Mouse (Mus musculus) thymus, adult 2 months (tissue): Measurements from ENCODE around the gene Allc.

ENCODE experiments used
- CTCF ChIP-seq: fragments of 200-500 bp; IDR thresholded peaks from 2 replicates; pipeline ENCODE4 v1.5.1; 2012; ENCODE audit warnings: mild to moderate bottlenecking, control low read depth, low read length, moderate library complexity, borderline replicate concordance; ENCODE audit not compliant: control insufficient read depth, poor library complexity, insufficient read depth; ENCODE audit errors: extremely low read depth
- POLR2A ChIP-seq: fragments of 200-500 bp; IDR thresholded peaks from 2 replicates; pipeline ENCODE4 v1.6.1; 2012; ENCODE audit warnings: mild to moderate bottlenecking, low read length, control low read depth, moderate library complexity; ENCODE audit not compliant: control insufficient read depth, poor library complexity, insufficient read depth; ENCODE audit errors: extremely low read depth

- TF ChIP-seq POLR2A (no peak), CTCF (no peak)
Measured at GRCm38 (mm10) chr12:28514264-28514775, 68.0 kb downstream of the Allc start.
